Mouse (Mus musculus): ENCODE results near the gene Acmsd. TPM values are rescaled to one million over a fixed set of nuclear protein-coding genes. Genes with fewer than 3 reads are reported as not detected.

Gene Acmsd
- total RNA-seq, 1 experiment, result 0.09 TPM

DNA sequence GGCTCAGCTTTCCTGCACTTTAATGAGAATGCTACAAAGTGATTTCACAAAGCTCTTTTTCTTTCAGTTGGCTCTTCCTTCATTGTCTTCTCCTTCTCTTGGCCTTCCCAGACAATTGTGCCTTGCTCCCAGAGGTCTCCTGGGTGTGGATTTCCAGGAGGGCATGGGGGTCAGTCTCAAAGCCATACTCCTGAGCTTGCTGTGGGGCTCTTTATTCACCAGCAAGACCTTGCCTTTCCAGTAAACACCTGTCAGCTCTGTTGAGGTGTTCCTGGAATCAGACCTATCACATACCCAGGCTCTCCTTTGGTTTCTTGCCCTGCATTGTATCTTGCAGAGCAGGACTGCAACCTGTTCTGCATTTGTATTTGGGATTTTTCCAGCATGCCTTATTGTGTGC lies 54.6 kb downstream of the Acmsd start:
- TF ChIP-seq MAFK (IDR thresholded peaks at IDR 0.05; ENCODE audit: insufficient read depth, low read depth, low read length) (no peak), ZNF384 (IDR thresholded peaks at IDR 0.05; ENCODE audit: low read depth, low read length) (no peak), ZC3H11A (IDR thresholded peaks at IDR 0.05; ENCODE audit: borderline replicate concordance, low read depth, low read length) (no peak), HCFC1 (IDR thresholded peaks at IDR 0.05; ENCODE audit: borderline replicate concordance, insufficient read depth, low read length) (no peak)
- peaks cover 2 to 33% of the 10 kb centered on the region in 2 experiments; a peak in 3 of 4 replicates for H3K4me1 ChIP-seq (ENCODE audit: control insufficient read depth in 2 of 2, insufficient read depth in 2 of 2, low read length in 2 of 2, poor library complexity in 1 of 2)
- H3K27ac ChIP-seq (ENCODE audit: insufficient read depth, low read depth, low read length, poor library complexity, severe bottlenecking), result no peak overlapping the region
- in situ Hi-C loops (cut with MboI; ENCODE audit: low sequenced_read_pairs in 2 of 2, unreplicated experiment in 2 of 2), result no loop called here
- H3K4me3 ChIP-seq (ENCODE audit: insufficient read depth in 1 of 2, low read depth in 1 of 2, low read length in 2 of 2, poor library complexity in 1 of 2, severe bottlenecking in 1 of 2), result no peak overlapping the region
- H3K36me3 ChIP-seq (ENCODE audit: control insufficient read depth, insufficient read depth, low read length, poor library complexity, severe bottlenecking), result no peaks in the 10 kb centered on the region
- no peak for DNase-seq (ENCODE audit: low read depth, low spot score)
- H3K9me3 ChIP-seq (ENCODE audit: control insufficient read depth, insufficient read depth, low read depth, low read length), result no peaks in the 10 kb centered on the region
- H3K9ac ChIP-seq (ENCODE audit: insufficient read depth, low read depth, low read length, poor library complexity, severe bottlenecking), result no peak overlapping the region

DNA sequence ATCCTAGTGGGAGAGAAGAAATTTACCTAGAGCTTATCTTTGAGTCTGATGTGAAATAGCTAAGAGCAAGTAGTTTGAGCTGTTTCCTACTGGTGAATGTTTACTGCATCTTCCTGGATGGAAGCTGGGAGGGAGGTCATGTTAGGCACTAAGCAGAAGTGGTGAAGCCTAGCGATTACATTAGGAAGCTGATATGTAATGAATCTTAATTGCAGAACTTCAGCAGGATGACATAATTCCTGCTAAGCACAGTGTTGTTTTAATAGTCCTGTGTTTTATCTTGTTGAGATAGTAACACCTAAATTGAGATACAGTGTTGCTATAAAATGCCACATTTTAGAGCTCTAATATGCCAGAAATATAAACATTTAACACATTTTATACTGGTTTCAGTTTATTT lies 56.7 kb downstream of the Acmsd start:
- DNase-seq (ENCODE audit: low read depth, low spot score), result no peak
- Histone ChIP-seq H3K27ac (ENCODE audit: insufficient read depth, low read depth, low read length, poor library complexity, severe bottlenecking) (no peak overlapping the region), H3K9me3 (ENCODE audit: control insufficient read depth, insufficient read depth, low read depth, low read length) (no peaks in the 10 kb centered on the region), H3K36me3 (ENCODE audit: control insufficient read depth, insufficient read depth, low read length, poor library complexity, severe bottlenecking) (no peaks in the 10 kb centered on the region), H3K4me3 (ENCODE audit: insufficient read depth in 1 of 2, low read depth in 1 of 2, low read length in 2 of 2, poor library complexity in 1 of 2, severe bottlenecking in 1 of 2) (no peak overlapping the region), H3K4me1 (ENCODE audit: control insufficient read depth in 2 of 2, insufficient read depth in 2 of 2, low read length in 2 of 2, poor library complexity in 1 of 2) (peaks cover 0 to 27% of the 10 kb centered on the region in 2 experiments; a peak in 3 of 4 replicates), H3K9ac (ENCODE audit: insufficient read depth, low read depth, low read length, poor library complexity, severe bottlenecking) (no peak overlapping the region)
- in situ Hi-C loops (cut with MboI; ENCODE audit: low sequenced_read_pairs in 2 of 2, unreplicated experiment in 2 of 2), result no loop called here
- TF ChIP-seq ZC3H11A (IDR thresholded peaks at IDR 0.05; ENCODE audit: borderline replicate concordance, low read depth, low read length), result no peak

DNA sequence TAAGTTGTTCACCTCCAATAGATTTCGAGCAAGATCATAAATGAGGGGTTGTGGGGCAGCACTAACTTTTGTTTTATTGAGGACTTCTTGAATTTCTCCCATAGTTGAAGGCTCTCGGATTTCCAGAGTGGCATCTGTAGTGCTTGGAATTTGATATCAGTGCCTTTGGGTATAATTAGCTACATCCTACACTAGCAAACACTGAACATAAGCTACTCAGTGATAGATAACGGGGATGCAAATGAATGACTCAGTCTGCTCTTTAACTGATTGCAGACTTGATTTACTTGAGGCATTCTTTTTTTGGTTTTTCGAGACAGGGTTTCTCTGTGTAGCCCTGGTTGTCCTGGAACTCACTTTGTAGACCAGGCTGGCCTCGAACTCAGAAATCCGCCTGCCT lies 59.7 kb downstream of the Acmsd start:
- H3K4me3 ChIP-seq (ENCODE audit: insufficient read depth in 1 of 2, low read depth in 1 of 2, low read length in 2 of 2, poor library complexity in 1 of 2, severe bottlenecking in 1 of 2), result no peak overlapping the region
- in situ Hi-C loops (cut with MboI; ENCODE audit: low sequenced_read_pairs in 2 of 2, unreplicated experiment in 2 of 2), result no loop called here
- H3K9ac ChIP-seq (ENCODE audit: insufficient read depth, low read depth, low read length, poor library complexity, severe bottlenecking), result no peak overlapping the region
- no peak for DNase-seq (ENCODE audit: low read depth, low spot score)
- H3K36me3 ChIP-seq (ENCODE audit: control insufficient read depth, insufficient read depth, low read length, poor library complexity, severe bottlenecking), result 0 out of 2 replicates have a peak, but pooled peaks cover 2% of the 10 kb centered on the region
- peaks cover 0 to 18% of the 10 kb centered on the region in 2 experiments; a peak in 2 of 4 replicates for H3K4me1 ChIP-seq (ENCODE audit: control insufficient read depth in 2 of 2, insufficient read depth in 2 of 2, low read length in 2 of 2, poor library complexity in 1 of 2)
- H3K27ac ChIP-seq (ENCODE audit: insufficient read depth, low read depth, low read length, poor library complexity, severe bottlenecking), result no peak overlapping the region
- H3K9me3 ChIP-seq (ENCODE audit: control insufficient read depth, insufficient read depth, low read depth, low read length), result no peaks in the 10 kb centered on the region
- TF ChIP-seq ZC3H11A (IDR thresholded peaks at IDR 0.05; ENCODE audit: borderline replicate concordance, low read depth, low read length) (no peak), HCFC1 (IDR thresholded peaks at IDR 0.05; ENCODE audit: borderline replicate concordance, insufficient read depth, low read length) (no peak), CHD2 (IDR thresholded peaks at IDR 0.05; ENCODE audit: low read depth, low read length) (no peak), ZNF384 (IDR thresholded peaks at IDR 0.05; ENCODE audit: low read depth, low read length) (no peak), MAFK (IDR thresholded peaks at IDR 0.05; ENCODE audit: insufficient read depth, low read depth, low read length) (no peak)

DNA sequence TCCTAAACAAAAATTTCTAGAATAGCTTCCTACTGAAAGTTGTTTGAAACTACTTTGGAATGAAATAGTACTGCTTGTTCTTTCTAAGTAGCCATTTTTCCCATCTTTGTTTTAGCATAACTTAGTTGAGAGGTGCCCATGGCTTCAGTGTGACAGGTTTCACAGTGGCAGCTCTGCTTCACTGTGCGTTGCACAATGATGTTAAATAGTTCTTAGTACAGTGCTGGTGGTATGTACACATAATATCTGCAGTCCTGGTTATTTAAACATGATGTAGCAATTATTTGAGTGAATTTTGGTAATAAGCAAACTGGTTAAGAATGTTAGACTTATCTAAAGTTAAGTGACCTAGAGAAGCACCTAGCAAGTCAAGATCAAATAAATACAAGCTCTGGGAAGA lies 64.2 kb downstream of the Acmsd start:
- H3K36me3 ChIP-seq (ENCODE audit: control insufficient read depth, insufficient read depth, low read length, poor library complexity, severe bottlenecking), result peaks cover 7% of the 10 kb centered on the region
- in situ Hi-C loops (cut with MboI; ENCODE audit: low sequenced_read_pairs in 2 of 2, unreplicated experiment in 2 of 2), result no loop called here
- TF ChIP-seq CHD2 (IDR thresholded peaks at IDR 0.05; ENCODE audit: low read depth, low read length) (no peak), HCFC1 (IDR thresholded peaks at IDR 0.05; ENCODE audit: borderline replicate concordance, insufficient read depth, low read length) (no peak), MAFK (IDR thresholded peaks at IDR 0.05; ENCODE audit: insufficient read depth, low read depth, low read length) (no peak), ZNF384 (IDR thresholded peaks at IDR 0.05; ENCODE audit: low read depth, low read length) (no peak), ZC3H11A (IDR thresholded peaks at IDR 0.05; ENCODE audit: borderline replicate concordance, low read depth, low read length) (no peak)

DNA sequence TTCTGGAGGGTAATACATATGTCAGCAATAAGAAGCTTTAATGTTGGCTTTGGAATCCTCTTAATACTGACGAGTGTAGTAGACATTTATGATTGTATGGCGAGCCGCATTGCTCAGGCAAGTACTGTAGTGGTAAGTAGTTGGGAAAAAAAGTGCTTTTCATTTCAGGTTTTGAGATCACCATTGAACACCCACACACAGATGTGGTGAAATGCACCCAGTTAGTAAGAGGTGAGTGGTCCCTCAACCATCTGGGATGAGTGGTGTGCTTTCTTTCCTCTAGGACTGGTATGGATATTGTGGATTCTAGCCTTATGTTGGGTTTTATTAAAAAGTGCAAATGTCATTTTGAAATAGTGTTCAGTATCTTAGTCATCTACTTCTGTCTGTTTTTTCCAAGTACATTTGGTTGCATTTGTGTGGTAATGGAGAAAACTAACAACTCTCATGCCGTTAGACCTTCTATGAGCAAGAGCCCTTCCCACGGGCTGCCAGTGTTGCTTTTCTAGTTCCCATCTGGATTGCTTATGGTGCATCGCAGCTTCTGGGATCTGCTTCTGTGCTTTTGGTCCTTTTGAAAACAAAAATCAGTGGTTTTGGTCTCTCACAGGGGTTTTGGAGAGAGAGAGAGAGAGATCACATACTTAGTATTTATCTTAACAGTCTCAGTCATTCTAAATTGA lies 66.0 kb downstream of the Acmsd start:
- DNase-seq (ENCODE audit: low read depth, low spot score), result no peak
- peaks cover 0 to 4% of the 10 kb centered on the region in 2 experiments; a peak in 2 of 4 replicates for H3K4me1 ChIP-seq (ENCODE audit: control insufficient read depth in 2 of 2, insufficient read depth in 2 of 2, low read length in 2 of 2, poor library complexity in 1 of 2)
- in situ Hi-C loops (cut with MboI; ENCODE audit: low sequenced_read_pairs in 2 of 2, unreplicated experiment in 2 of 2), result no loop called here
- H3K27ac ChIP-seq (ENCODE audit: insufficient read depth, low read depth, low read length, poor library complexity, severe bottlenecking), result no peak overlapping the region
- peaks cover 13% of the 10 kb centered on the region for H3K36me3 ChIP-seq (ENCODE audit: control insufficient read depth, insufficient read depth, low read length, poor library complexity, severe bottlenecking)
- H3K9ac ChIP-seq (ENCODE audit: insufficient read depth, low read depth, low read length, poor library complexity, severe bottlenecking), result no peak overlapping the region
- H3K4me3 ChIP-seq (ENCODE audit: insufficient read depth in 1 of 2, low read depth in 1 of 2, low read length in 2 of 2, poor library complexity in 1 of 2, severe bottlenecking in 1 of 2), result no peak overlapping the region
- H3K9me3 ChIP-seq (ENCODE audit: control insufficient read depth, insufficient read depth, low read depth, low read length), result no peaks in the 10 kb centered on the region
- TF ChIP-seq CHD2 (IDR thresholded peaks at IDR 0.05; ENCODE audit: low read depth, low read length), result no peak
- TF ChIP-seq ZC3H11A (IDR thresholded peaks at IDR 0.05; ENCODE audit: borderline replicate concordance, low read depth, low read length), result no peak
- no peak for TF ChIP-seq ZNF384 (IDR thresholded peaks at IDR 0.05; ENCODE audit: low read depth, low read length)
- TF ChIP-seq MAFK (IDR thresholded peaks at IDR 0.05; ENCODE audit: insufficient read depth, low read depth, low read length), result no peak
- TF ChIP-seq HCFC1 (IDR thresholded peaks at IDR 0.05; ENCODE audit: borderline replicate concordance, insufficient read depth, low read length), result no peak

More for the DNA sequence above, 64.2 kb downstream of the Acmsd start:
- Histone ChIP-seq H3K9ac (ENCODE audit: insufficient read depth, low read depth, low read length, poor library complexity, severe bottlenecking) (no peak overlapping the region), H3K9me3 (ENCODE audit: control insufficient read depth, insufficient read depth, low read depth, low read length) (no peaks in the 10 kb centered on the region), H3K27ac (ENCODE audit: insufficient read depth, low read depth, low read length, poor library complexity, severe bottlenecking) (no peak overlapping the region), H3K4me3 (ENCODE audit: insufficient read depth in 1 of 2, low read depth in 1 of 2, low read length in 2 of 2, poor library complexity in 1 of 2, severe bottlenecking in 1 of 2) (no peak overlapping the region), H3K4me1 (ENCODE audit: control insufficient read depth in 2 of 2, insufficient read depth in 2 of 2, low read length in 2 of 2, poor library complexity in 1 of 2) (peaks cover 4 to 5% of the 10 kb centered on the region in 2 experiments; a peak in 2 of 4 replicates)
- no peak for DNase-seq (ENCODE audit: low read depth, low spot score)
